Mouse (Mus musculus) testis, adult 2 months (tissue): Measurements from ENCODE around the gene Gpr137c.

ENCODE experiments used
- CTCF ChIP-seq: fragments of 200-500 bp; IDR thresholded peaks from 2 replicates; pipeline ENCODE4 v1.5.1; 2012; ENCODE audit warnings: low read depth, mild to moderate bottlenecking, inconsistent platforms, low read length, moderate library complexity; ENCODE audit not compliant: control insufficient read depth, insufficient read depth, insufficient replicate concordance
- POLR2A ChIP-seq: fragments of 200-500 bp; IDR thresholded peaks from 2 replicates; pipeline ENCODE4 v1.6.1; 2012; ENCODE audit warnings: low read depth, mild to moderate bottlenecking, inconsistent platforms, low read length, moderate library complexity; ENCODE audit not compliant: control insufficient read depth

- TF ChIP-seq POLR2A: no peak
- no peak for TF ChIP-seq CTCF
These were observed 2.7 kb upstream of the Gpr137c start for GRCm38 (mm10) chr14:45216711-45217340.
